Mouse (Mus musculus): ENCODE results near the gene Gzme. TPM values are rescaled to one million over a fixed set of nuclear protein-coding genes. Genes with fewer than 3 reads are reported as not detected.
"Not testable (repeated sequence)": the region's sequence is repeated elsewhere in the genome, so short reads cannot be mapped to it uniquely, and the experiment has no call there.

Gene Gzme
- not detected in 2 replicates for polyA plus RNA-seq (2014; fragmentation: Nextera tagmentation; extraction: Ambion mirVana)

DNA sequence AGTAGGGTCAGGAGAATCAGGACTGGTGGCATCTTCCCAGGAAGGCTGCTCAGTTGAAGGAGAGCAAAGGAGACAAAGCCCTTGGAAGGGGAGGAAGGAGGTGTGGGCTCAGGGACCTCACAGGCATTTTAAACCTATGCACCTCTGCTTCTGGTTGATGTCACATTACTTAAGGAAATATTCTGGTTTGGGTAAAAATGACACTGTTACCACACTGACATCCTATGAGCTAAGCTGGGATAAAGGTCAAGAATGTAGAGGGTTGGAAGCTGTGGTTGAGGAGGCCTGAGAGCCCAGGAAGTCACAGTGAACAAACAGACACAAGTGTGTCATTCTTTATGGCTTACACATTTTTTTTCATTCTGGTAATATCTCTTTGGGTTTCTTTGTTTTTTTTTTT, at the start of gene Gzme:
Gzme (minus strand) TSS at position 101 of the 400 bp plus-strand sequence.
- no peaks in the 10 kb centered on the region for H3K27me3 ChIP-seq (replicated peaks; ENCODE audit: control insufficient read depth, insufficient read depth, low read length)
- no peaks in the 10 kb centered on the region for H3K4me1 ChIP-seq (replicated peaks; ENCODE audit: control insufficient read depth, insufficient read depth, low read length)
- ATAC-seq (replicated peaks; ENCODE audit: low FRiP score, low TSS enrichment, low read depth) (no peak), DNase-seq (ENCODE audit: low spot score) (no peak)
- no peak within 1 kb of the TSS for H3K4me2 ChIP-seq (ENCODE audit: low read length)
- no peak within 1 kb of the TSS for H3K9ac ChIP-seq (ENCODE audit: low read length)
- no peaks in the 10 kb centered on the region for H3K36me3 ChIP-seq (ENCODE audit: control insufficient read depth, insufficient read depth, low read length)
- H3K9me3 ChIP-seq (ENCODE audit: control insufficient read depth, low read length): no peaks in the 10 kb centered on the region
- H3K4me3 ChIP-seq (ENCODE audit: low read depth, low read length): no peak within 1 kb of the TSS
- H3K27ac ChIP-seq (ENCODE audit: low read depth): no peak within 1 kb of the TSS

DNA sequence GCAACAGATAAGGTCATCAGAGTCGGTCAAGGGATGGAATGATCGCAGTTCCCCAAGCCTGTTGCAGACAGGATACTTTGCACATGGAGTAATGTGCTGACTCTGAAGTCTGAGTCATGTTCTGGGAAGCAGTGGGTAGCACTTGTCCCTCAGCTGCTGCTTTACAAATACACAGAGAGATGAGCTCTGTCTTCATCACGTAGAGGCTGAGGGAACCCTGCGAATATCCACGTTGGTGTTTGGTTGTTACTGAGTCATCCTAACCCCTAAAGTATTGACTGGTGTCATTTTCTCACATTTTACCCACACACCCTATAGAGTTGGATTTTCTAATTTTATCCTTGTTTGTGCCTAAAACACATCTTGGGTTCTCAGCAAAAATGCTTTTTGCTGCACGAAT, 47.6 kb upstream of the Gzme start:
- 78% methylated on average over 6 of the region's 6 CpGs for WGBS
- Histone ChIP-seq H3K9me3 (ENCODE audit: control insufficient read depth, low read length) (no peaks in the 10 kb centered on the region), H3K27me3 (replicated peaks; ENCODE audit: control insufficient read depth, insufficient read depth, low read length) (no peaks in the 10 kb centered on the region), H3K4me2 (ENCODE audit: low read length) (no peak overlapping the region), H3K9ac (ENCODE audit: low read length) (no peak overlapping the region), H3K36me3 (ENCODE audit: control insufficient read depth, insufficient read depth, low read length) (no peaks in the 10 kb centered on the region), H3K27ac (ENCODE audit: low read depth) (no peak overlapping the region), H3K4me1 (replicated peaks; ENCODE audit: control insufficient read depth, insufficient read depth, low read length) (no peaks in the 10 kb centered on the region), H3K4me3 (ENCODE audit: low read depth, low read length) (no peak overlapping the region)
- ATAC-seq (replicated peaks; ENCODE audit: low FRiP score, low TSS enrichment, low read depth): no peak
- DNase-seq (ENCODE audit: low spot score): no peak

DNA sequence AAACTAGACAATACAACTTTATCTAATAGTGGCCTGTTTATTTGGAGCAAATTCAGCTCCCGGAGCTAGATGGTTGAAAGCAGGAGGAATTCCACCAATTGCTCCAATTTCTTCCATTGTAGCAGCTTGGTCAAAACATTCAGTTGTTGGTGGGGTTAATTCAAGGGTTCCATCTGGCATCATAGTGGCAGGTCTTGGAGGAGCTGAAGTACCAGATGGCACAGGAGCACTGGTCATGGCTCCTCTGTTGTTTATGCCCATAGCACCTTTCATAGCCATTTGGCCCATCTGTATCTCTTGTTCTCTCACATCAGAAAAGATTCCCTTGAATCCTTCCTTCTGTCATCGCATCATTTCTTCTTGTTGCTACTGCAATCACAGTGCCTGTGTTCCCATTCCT, 41.7 kb upstream of the Gzme start:
- no peak overlapping the region for H3K4me2 ChIP-seq (ENCODE audit: low read length)
- ATAC-seq (replicated peaks; ENCODE audit: low FRiP score, low TSS enrichment, low read depth) (no peak), DNase-seq (ENCODE audit: low spot score) (no peak)
- H3K4me1 ChIP-seq (replicated peaks; ENCODE audit: control insufficient read depth, insufficient read depth, low read length): no peaks in the 10 kb centered on the region
- H3K4me3 ChIP-seq (ENCODE audit: low read depth, low read length): no peak overlapping the region
- H3K9ac ChIP-seq (ENCODE audit: low read length): no peak overlapping the region
- H3K9me3 ChIP-seq (ENCODE audit: control insufficient read depth, low read length): no peaks in the 10 kb centered on the region
- no peaks in the 10 kb centered on the region for H3K27me3 ChIP-seq (replicated peaks; ENCODE audit: control insufficient read depth, insufficient read depth, low read length)
- no peaks in the 10 kb centered on the region for H3K36me3 ChIP-seq (ENCODE audit: control insufficient read depth, insufficient read depth, low read length)
- no peak overlapping the region for H3K27ac ChIP-seq (ENCODE audit: low read depth)
- WGBS: 81% methylated on average over 2 of the region's 2 CpGs

DNA sequence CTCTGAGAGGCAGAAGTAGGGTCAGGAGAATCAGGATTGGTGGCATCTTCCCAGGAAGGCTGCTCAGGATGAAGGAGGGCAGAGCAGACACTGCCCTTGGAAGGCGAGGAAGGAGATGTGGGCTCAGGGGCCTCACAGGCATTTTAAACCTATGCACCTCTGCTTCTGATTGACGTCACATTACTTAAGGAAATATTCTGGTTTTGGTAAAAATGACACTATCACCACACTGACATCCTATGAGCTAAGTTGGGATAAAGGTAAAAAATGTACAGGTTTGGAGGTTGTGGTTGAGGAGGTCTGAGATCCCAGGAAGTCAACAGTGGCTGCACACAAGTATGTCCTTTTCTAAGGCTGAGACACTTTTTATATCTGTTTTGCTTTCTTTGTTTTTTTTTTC, 39.1 kb upstream of the Gzme start, which contains the start of gene Gzmg:
Gzmg (minus strand) TSS at position 101 of the 400 bp plus-strand sequence.
- WGBS: 88% methylated on average over 2 of the region's 2 CpGs
- H3K4me3 ChIP-seq (ENCODE audit: low read depth, low read length); DNase-seq (ENCODE audit: low spot score); H3K9ac ChIP-seq (ENCODE audit: low read length); H3K36me3 ChIP-seq (ENCODE audit: control insufficient read depth, insufficient read depth, low read length); H3K4me2 ChIP-seq (ENCODE audit: low read length); H3K27me3 ChIP-seq (replicated peaks; ENCODE audit: control insufficient read depth, insufficient read depth, low read length); H3K4me1 ChIP-seq (replicated peaks; ENCODE audit: control insufficient read depth, insufficient read depth, low read length); H3K27ac ChIP-seq (ENCODE audit: low read depth); H3K9me3 ChIP-seq (ENCODE audit: control insufficient read depth, low read length); ATAC-seq (replicated peaks; ENCODE audit: low FRiP score, low TSS enrichment, low read depth): not testable (repeated sequence)

DNA sequence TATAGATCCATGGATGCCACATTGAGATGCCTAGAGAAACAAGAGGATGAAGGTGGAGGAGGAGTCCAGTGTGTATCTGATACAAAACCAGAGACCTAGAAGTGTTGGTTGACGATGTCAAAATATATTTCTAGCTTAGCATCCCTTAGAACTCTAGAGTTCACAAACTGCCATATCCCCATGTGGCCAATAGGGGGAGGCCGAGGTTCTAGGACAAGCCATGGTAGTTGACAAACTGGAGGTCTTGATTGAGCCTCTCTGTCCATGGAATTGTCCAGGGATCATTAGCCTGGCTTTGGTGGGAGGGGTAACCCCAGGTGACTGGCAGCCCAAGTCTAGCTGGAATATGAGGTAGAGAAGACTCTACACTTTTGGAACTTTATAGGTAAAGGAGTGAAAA, 34.9 kb upstream of the Gzme start:
- DNase-seq (ENCODE audit: low spot score) (no peak), ATAC-seq (replicated peaks; ENCODE audit: low FRiP score, low TSS enrichment, low read depth) (no peak)
- no peaks in the 10 kb centered on the region for H3K36me3 ChIP-seq (ENCODE audit: control insufficient read depth, insufficient read depth, low read length)
- H3K4me1 ChIP-seq (replicated peaks; ENCODE audit: control insufficient read depth, insufficient read depth, low read length): no peaks in the 10 kb centered on the region
- no peaks in the 10 kb centered on the region for H3K9me3 ChIP-seq (ENCODE audit: control insufficient read depth, low read length)
- H3K27me3 ChIP-seq (replicated peaks; ENCODE audit: control insufficient read depth, insufficient read depth, low read length): no peaks in the 10 kb centered on the region
- H3K4me3 ChIP-seq (ENCODE audit: low read depth, low read length): no peak overlapping the region
- H3K9ac ChIP-seq (ENCODE audit: low read length): no peak overlapping the region
- 69% methylated on average over 2 of the region's 2 CpGs for WGBS
- no peak overlapping the region for H3K27ac ChIP-seq (ENCODE audit: low read depth)
- H3K4me2 ChIP-seq (ENCODE audit: low read length): no peak overlapping the region

DNA sequence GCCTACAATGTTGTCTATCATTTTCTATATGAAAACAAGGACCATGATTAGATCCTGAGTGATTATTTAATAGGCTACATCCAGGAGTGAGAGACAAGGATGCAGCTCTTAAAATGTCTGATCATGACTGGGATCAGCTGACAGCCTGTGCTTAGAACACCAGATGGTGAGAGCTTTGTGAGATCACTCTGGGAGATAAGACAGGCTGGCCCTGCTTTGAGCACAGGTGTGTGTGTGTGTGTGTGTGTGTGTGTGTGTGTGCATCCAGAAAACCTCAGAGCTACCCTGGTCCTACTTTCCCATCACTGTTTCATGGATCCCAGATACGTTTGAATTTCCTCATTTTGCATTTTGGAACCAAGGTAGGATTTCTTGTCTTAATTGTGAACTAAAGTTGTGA, 13.2 kb upstream of the Gzme start:
- H3K4me1 ChIP-seq (replicated peaks; ENCODE audit: control insufficient read depth, insufficient read depth, low read length); H3K4me2 ChIP-seq (ENCODE audit: low read length); H3K36me3 ChIP-seq (ENCODE audit: control insufficient read depth, insufficient read depth, low read length); ATAC-seq (replicated peaks; ENCODE audit: low FRiP score, low TSS enrichment, low read depth); DNase-seq (ENCODE audit: low spot score); H3K4me3 ChIP-seq (ENCODE audit: low read depth, low read length); H3K9ac ChIP-seq (ENCODE audit: low read length); H3K27ac ChIP-seq (ENCODE audit: low read depth); H3K27me3 ChIP-seq (replicated peaks; ENCODE audit: control insufficient read depth, insufficient read depth, low read length); H3K9me3 ChIP-seq (ENCODE audit: control insufficient read depth, low read length): not testable (repeated sequence)
- WGBS: 78% methylated on average over 1 of the region's 1 CpGs

DNA sequence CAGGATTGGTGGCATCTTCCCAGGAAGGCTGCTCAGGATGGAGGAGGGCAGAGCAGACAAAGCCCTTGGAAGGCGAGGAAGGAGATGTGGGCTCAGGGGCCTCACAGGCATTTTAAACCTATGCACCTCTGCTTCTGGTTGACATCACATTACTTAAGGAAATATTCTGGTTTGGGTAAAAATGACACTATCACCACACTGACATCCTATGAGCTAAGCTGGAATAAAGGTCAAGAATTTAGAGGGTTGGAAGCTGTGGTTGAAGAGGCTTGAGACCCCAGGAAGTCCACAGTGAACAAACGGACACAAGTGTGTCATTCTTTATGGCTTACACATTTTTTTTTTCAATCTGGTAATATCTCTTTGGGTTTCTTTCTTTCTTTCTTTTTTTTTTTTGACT, 12.1 kb upstream of the Gzme start, which contains the start of gene Gzmd:
Gzmd (minus strand) TSS at position 101 of the 400 bp plus-strand sequence.
- not testable (repeated sequence) for H3K36me3 ChIP-seq (ENCODE audit: control insufficient read depth, insufficient read depth, low read length); H3K9ac ChIP-seq (ENCODE audit: low read length); H3K9me3 ChIP-seq (ENCODE audit: control insufficient read depth, low read length); H3K4me1 ChIP-seq (replicated peaks; ENCODE audit: control insufficient read depth, insufficient read depth, low read length); H3K4me3 ChIP-seq (ENCODE audit: low read depth, low read length); H3K27me3 ChIP-seq (replicated peaks; ENCODE audit: control insufficient read depth, insufficient read depth, low read length); DNase-seq (ENCODE audit: low spot score); H3K4me2 ChIP-seq (ENCODE audit: low read length); ATAC-seq (replicated peaks; ENCODE audit: low FRiP score, low TSS enrichment, low read depth); H3K27ac ChIP-seq (ENCODE audit: low read depth)
- WGBS: 75% methylated on average over 2 of the region's 2 CpGs

DNA sequence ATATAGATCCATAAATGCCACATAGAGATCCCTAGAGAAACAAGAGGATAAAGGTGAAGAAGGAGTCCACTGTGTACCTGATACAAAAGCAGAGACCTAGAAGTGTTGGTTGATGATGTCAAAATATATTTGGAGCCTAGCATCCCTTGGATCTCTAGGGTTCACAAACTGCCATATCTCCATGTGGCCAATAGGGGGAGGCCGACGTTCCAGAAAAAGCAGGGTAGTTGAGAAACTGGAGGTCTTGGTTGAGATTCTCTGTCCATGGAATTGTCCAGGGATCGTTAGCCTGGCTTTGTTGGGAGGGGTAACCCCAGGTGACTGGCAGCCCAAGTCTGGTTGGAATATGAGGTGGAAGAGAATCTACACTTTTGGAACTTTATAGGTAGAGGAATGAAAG, 7.9 kb upstream of the Gzme start:
- DNase-seq (ENCODE audit: low spot score) (no peak), ATAC-seq (replicated peaks; ENCODE audit: low FRiP score, low TSS enrichment, low read depth) (no peak)
- H3K4me3 ChIP-seq (ENCODE audit: low read depth, low read length): no peak overlapping the region
- H3K9ac ChIP-seq (ENCODE audit: low read length): no peak overlapping the region
- H3K36me3 ChIP-seq (ENCODE audit: control insufficient read depth, insufficient read depth, low read length): no peaks in the 10 kb centered on the region
- H3K27me3 ChIP-seq (replicated peaks; ENCODE audit: control insufficient read depth, insufficient read depth, low read length): no peaks in the 10 kb centered on the region
- H3K27ac ChIP-seq (ENCODE audit: low read depth): no peak overlapping the region
- H3K4me1 ChIP-seq (replicated peaks; ENCODE audit: control insufficient read depth, insufficient read depth, low read length): no peaks in the 10 kb centered on the region
- no peaks in the 10 kb centered on the region for H3K9me3 ChIP-seq (ENCODE audit: control insufficient read depth, low read length)
- H3K4me2 ChIP-seq (ENCODE audit: low read length): no peak overlapping the region
- WGBS: 48% methylated on average over 3 of the region's 3 CpGs

DNA sequence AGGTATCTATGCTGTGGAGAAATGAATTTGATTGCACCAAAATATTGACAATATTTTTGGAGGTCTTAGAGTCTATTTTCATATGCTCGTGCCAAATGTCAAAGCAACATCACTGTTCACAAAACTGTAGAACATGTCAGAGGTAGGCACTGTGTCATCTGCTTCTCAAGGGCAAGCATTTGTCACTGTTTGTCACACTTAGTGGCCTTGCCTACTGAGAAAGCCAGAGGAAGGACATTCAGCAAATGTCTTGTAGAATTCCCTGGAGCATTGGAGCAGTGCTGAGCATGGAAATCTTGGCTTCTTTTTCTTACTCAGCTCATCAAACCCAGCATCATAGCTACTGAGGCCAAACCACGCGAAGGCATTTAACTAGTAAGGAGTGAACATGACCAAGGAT, 3.1 kb upstream of the Gzme start:
- no peaks in the 10 kb centered on the region for H3K9me3 ChIP-seq (ENCODE audit: control insufficient read depth, low read length)
- no peak overlapping the region for H3K4me2 ChIP-seq (ENCODE audit: low read length)

More for the DNA sequence above, 3.1 kb upstream of the Gzme start:
- Histone ChIP-seq H3K9ac (ENCODE audit: low read length) (no peak overlapping the region), H3K4me3 (ENCODE audit: low read depth, low read length) (no peak overlapping the region), H3K36me3 (ENCODE audit: control insufficient read depth, insufficient read depth, low read length) (no peaks in the 10 kb centered on the region), H3K27me3 (replicated peaks; ENCODE audit: control insufficient read depth, insufficient read depth, low read length) (no peaks in the 10 kb centered on the region), H3K4me1 (replicated peaks; ENCODE audit: control insufficient read depth, insufficient read depth, low read length) (no peaks in the 10 kb centered on the region), H3K27ac (ENCODE audit: low read depth) (no peak overlapping the region)
- DNase-seq (ENCODE audit: low spot score): no peak
- ATAC-seq (replicated peaks; ENCODE audit: low FRiP score, low TSS enrichment, low read depth): no peak
- 76% methylated on average over 3 of the region's 3 CpGs for WGBS

All from intestine, embryonic 14.5 days (tissue).